Mouse (Mus musculus) heart, embryonic 14.5 days (tissue): Measurements from ENCODE around the gene Hprt. TPM values are rescaled to one million over a fixed set of nuclear protein-coding genes. Genes with fewer than 3 reads are reported as not detected.

ENCODE experiments used
- ATAC-seq: fragments of 200-750 bp; cut with Nextera tagmentation; 2 replicates; pipeline ENCODE4 v1.8.0; 2017; ENCODE audit warnings: low read depth, moderate TSS enrichment; ENCODE audit not compliant: insufficient number of reproducible peaks, insufficient read depth, low FRiP score
- H3K27ac ChIP-seq, 2 experiments: fragments of 200-500 bp in 1 of 2; fragments of 300-500 bp in 1 of 2; sonication (generic) in 1 of 2; replicated peaks in 1 of 2; 2 replicates each; pipeline ENCODE4 v1.5.1; 2012 to 2014; ENCODE audit warnings: low read depth in 2 of 2, low read length in 2 of 2, control low read depth in 1 of 2, mild to moderate bottlenecking in 1 of 2, mixed read lengths in 1 of 2; ENCODE audit not compliant: control insufficient read depth in 1 of 2, insufficient read depth in 1 of 2
- H3K27me3 ChIP-seq: fragments of 300-500 bp; sonication (generic); 2 replicates; pipeline ENCODE4 v1.6.1; 2014; ENCODE audit warnings: mild to moderate bottlenecking, low read length, control low read depth; ENCODE audit not compliant: control insufficient read depth, insufficient read depth
- H3K36me3 ChIP-seq: fragments of 300-500 bp; sonication (generic); 2 replicates; pipeline ENCODE4 v1.6.1; 2014; ENCODE audit warnings: mild to moderate bottlenecking, control low read depth, low read length, mixed read lengths; ENCODE audit not compliant: control insufficient read depth, insufficient read depth
- H3K4me1 ChIP-seq, 2 experiments: fragments of 200-500 bp in 1 of 2; fragments of 300-500 bp in 1 of 2; sonication (generic) in 1 of 2; 2 replicates each; pipeline ENCODE4 v1.6.1; 2012 to 2014; ENCODE audit warnings: low read length in 2 of 2, control low read depth in 1 of 2, mixed read lengths in 1 of 2; ENCODE audit not compliant: control insufficient read depth in 2 of 2, insufficient read depth in 2 of 2
- H3K4me2 ChIP-seq: fragments of 300-500 bp; sonication (generic); 2 replicates; pipeline ENCODE4 v1.6.1; 2014; ENCODE audit warnings: mild to moderate bottlenecking, low read length
- H3K4me3 ChIP-seq, 2 experiments: fragments of 200-500 bp in 1 of 2; fragments of 300-500 bp in 1 of 2; sonication (generic) in 1 of 2; 2 replicates each; pipeline ENCODE4 v1.5.1; 2012 to 2014; ENCODE audit warnings: low read length in 2 of 2, mild to moderate bottlenecking in 2 of 2, control low read depth in 1 of 2, low read depth in 1 of 2, moderate library complexity in 1 of 2; ENCODE audit not compliant: control insufficient read depth in 1 of 2, insufficient read depth in 1 of 2
- H3K9ac ChIP-seq: fragments of 300-500 bp; sonication (generic); 2 replicates; pipeline ENCODE4 v1.6.1; 2014; ENCODE audit warnings: mild to moderate bottlenecking, low read length
- H3K9me3 ChIP-seq: fragments of 300-500 bp; sonication (generic); 2 replicates; pipeline ENCODE4 v1.6.1; 2016; ENCODE audit warnings: low read length, control low read depth; ENCODE audit not compliant: control insufficient read depth
- WGBS: fragments of 180-500 bp; shearing (Covaris S2); extraction: QIAGEN DNeasy Blood & Tissue Kit; methylation state at CpG from one replicate; pipeline ENCODE4 v1.1.7; 2014; 5-methylcytosine and 5-hydroxymethylcytosine counted together
- polyA plus RNA-seq: library from polyadenylated mRNA; unstranded; fragments of >200 nt; fragmentation: Nextera tagmentation; extraction: Ambion mirVana; gene quantifications from 2 replicates; pipeline ENCODE4 v1.2.1, GENCODE M21; 2014

The Hprt gene
- 225 and 243 TPM in 2 replicates for polyA plus RNA-seq

- peak within 1 kb of the TSS; percentile 66 for H3K4me2 ChIP-seq
- peak; percentile 92 for ATAC-seq
- peak within 1 kb of the TSS; percentile 91 to 93 for H3K27ac ChIP-seq
- H3K36me3 ChIP-seq = no peaks in the 10 kb centered on the region
- H3K9ac ChIP-seq = peak within 1 kb of the TSS; percentile 92
- peak within 1 kb of the TSS; percentile 69 to 83 for H3K4me3 ChIP-seq
- 15% methylated on average over 64 of the region's 72 CpGs for WGBS
- H3K4me1 ChIP-seq = no peaks in the 10 kb centered on the region
- H3K27me3 ChIP-seq = no peaks in the 10 kb centered on the region
- no peaks in the 10 kb centered on the region for H3K9me3 ChIP-seq
Measured at GRCm38 (mm10) chrX:52987905-52988783, at the start of gene Hprt. Gene Hprt (plus strand): TSS chrX:52988137.

GRCm38 (mm10) chrX:52945509-52945908, 42.4 kb upstream of the Hprt start:
- 75% methylated on average over 5 of the region's 5 CpGs for WGBS
- no peaks in the 10 kb centered on the region for H3K27me3 ChIP-seq

GRCm38 (mm10) chrX:52949713-52950112, 38.2 kb upstream of the Hprt start:
- Histone ChIP-seq H3K9ac (no peak overlapping the region), H3K27me3 (no peaks in the 10 kb centered on the region), H3K4me2 (no peak overlapping the region), H3K36me3 (peaks cover 49% of the 10 kb centered on the region), H3K4me1 (no peaks in the 10 kb centered on the region), H3K27ac (no peak overlapping the region), H3K9me3 (no peaks in the 10 kb centered on the region), H3K4me3 (no peak overlapping the region)
- WGBS = 56% methylated on average over 2 of the region's 2 CpGs
- no peak for ATAC-seq

More at GRCm38 (mm10) chrX:52945509-52945908, 42.4 kb upstream of the Hprt start:
- Histone ChIP-seq H3K4me2 (no peak overlapping the region), H3K9ac (no peak overlapping the region), H3K4me1 (no peaks in the 10 kb centered on the region), H3K4me3 (no peak overlapping the region), H3K9me3 (no peaks in the 10 kb centered on the region), H3K27ac (no peak overlapping the region), H3K36me3 (peaks cover 41% of the 10 kb centered on the region)
- ATAC-seq = no peak

- 35% methylated on average over 4 of the region's 4 CpGs for WGBS
- H3K27me3 ChIP-seq = no peaks in the 10 kb centered on the region
- no peaks in the 10 kb centered on the region for H3K9me3 ChIP-seq
- H3K27ac ChIP-seq = peak overlapping the region; percentile 45 to 61; a peak in 3 of 4 replicates
- no peak overlapping the region for H3K9ac ChIP-seq
- no peak overlapping the region for H3K4me2 ChIP-seq
- peaks cover 3% of the 10 kb centered on the region in 2 experiments; a peak in 2 of 4 replicates for H3K4me1 ChIP-seq
- H3K4me3 ChIP-seq = no peak overlapping the region
- no peak for ATAC-seq
- peaks cover 25% of the 10 kb centered on the region for H3K36me3 ChIP-seq
Measured at GRCm38 (mm10) chrX:52956942-52957341, 31.0 kb upstream of the Hprt start.

- Histone ChIP-seq H3K4me2 (peak overlapping the region; percentile 18; the same call in 1 of the 2 replicates), H3K4me3 (no peak overlapping the region), H3K27ac (peak overlapping the region; percentile 66 to 67), H3K9ac (no peak overlapping the region), H3K9me3 (no peaks in the 10 kb centered on the region), H3K4me1 (peaks cover 3% of the 10 kb centered on the region in 2 experiments; a peak in 3 of 4 replicates), H3K27me3 (no peaks in the 10 kb centered on the region), H3K36me3 (no peaks in the 10 kb centered on the region)
- 43% methylated on average over 5 of the region's 5 CpGs for WGBS
- ATAC-seq = peak; percentile 69; the same call in 1 of the 2 replicates
Measured at GRCm38 (mm10) chrX:52961559-52962110, 26.3 kb upstream of the Hprt start.

- H3K27ac ChIP-seq = no peak overlapping the region
- no peak overlapping the region for H3K9ac ChIP-seq
- WGBS = 64% methylated on average over 2 of the region's 2 CpGs
- no peak overlapping the region for H3K4me2 ChIP-seq
- H3K4me3 ChIP-seq = no peak overlapping the region
- ATAC-seq = no peak
- H3K4me1 ChIP-seq = peaks cover 0 to 3% of the 10 kb centered on the region in 2 experiments; a peak in 3 of 4 replicates
- no peaks in the 10 kb centered on the region for H3K27me3 ChIP-seq
- no peaks in the 10 kb centered on the region for H3K9me3 ChIP-seq
- no peaks in the 10 kb centered on the region for H3K36me3 ChIP-seq
Measured at GRCm38 (mm10) chrX:52965149-52965548, 22.8 kb upstream of the Hprt start.

- Histone ChIP-seq H3K36me3 (no peaks in the 10 kb centered on the region), H3K4me1 (peaks cover 0 to 4% of the 10 kb centered on the region in 2 experiments; a peak in 3 of 4 replicates), H3K27me3 (no peaks in the 10 kb centered on the region), H3K9ac (no peak overlapping the region), H3K27ac (peak overlapping the region; percentile 83), H3K4me2 (no peak overlapping the region), H3K4me3 (no peak overlapping the region), H3K9me3 (no peaks in the 10 kb centered on the region)
- peak; percentile 94 for ATAC-seq
- WGBS = 24% methylated on average over 3 of the region's 3 CpGs
Measured at GRCm38 (mm10) chrX:52971211-52972006, 16.5 kb upstream of the Hprt start.
